Mouse (Mus musculus) bone marrow, adult 2 months (tissue): ENCODE measurements around the gene Klrb1.

Source experiments
- CTCF ChIP-seq: fragments of 200-500 bp; IDR thresholded peaks from 2 replicates; pipeline ENCODE4 v1.5.1; 2011; ENCODE audit warnings: low read length, control low read depth; ENCODE audit not compliant: control insufficient read depth, insufficient read depth
- POLR2A ChIP-seq: fragments of 200-500 bp; IDR thresholded peaks from 2 replicates; pipeline ENCODE4 v1.6.1; 2011; ENCODE audit warnings: low read depth, mild to moderate bottlenecking, control low read depth, low read length, borderline replicate concordance; ENCODE audit not compliant: control insufficient read depth

DNA sequence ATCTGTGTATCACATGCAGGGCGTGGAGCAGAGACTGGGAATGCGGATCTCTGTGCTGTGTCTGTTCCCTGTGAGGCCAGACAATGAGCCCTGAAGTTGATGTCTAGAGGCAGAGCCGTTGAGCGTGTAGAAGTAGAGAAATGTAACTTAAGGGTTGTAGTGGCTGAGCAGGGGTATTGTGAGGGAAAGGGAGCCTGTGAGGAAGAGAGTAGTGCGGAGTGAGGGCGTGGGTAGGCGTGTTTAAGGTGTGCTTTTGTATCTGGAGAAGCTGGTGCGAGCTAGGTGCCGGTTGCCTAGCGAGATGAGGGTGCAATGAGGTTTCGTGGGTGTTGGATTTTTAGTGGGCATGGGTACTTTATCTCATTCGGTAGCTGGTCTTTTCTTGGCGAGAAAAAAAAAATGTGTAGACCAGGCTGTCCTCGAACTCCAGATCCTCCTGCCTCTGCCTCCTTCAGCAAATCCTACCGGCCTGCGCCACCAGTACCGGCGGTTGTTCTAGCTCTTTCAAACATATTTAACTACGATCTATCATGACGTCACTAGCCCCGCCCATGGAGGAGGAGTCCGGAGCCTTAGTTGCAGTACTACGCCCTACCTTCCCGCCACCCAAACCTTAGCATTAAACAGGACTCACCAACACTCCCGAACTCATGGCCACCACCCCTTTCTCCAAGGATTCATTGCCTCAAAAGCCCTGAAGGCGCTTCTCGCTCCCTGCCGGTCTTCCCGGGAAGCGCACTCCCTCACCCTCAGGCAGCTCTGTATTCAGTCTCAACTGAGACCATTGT lies 41.1 kb upstream of the Klrb1 start:
- TF ChIP-seq CTCF (0 out of 2 replicates have a peak, but pooled peaks have one; percentile 9), POLR2A (no peak)
